18 mouse cellular contexts compared by ENCODE assay signal in the genomic region with DNA sequence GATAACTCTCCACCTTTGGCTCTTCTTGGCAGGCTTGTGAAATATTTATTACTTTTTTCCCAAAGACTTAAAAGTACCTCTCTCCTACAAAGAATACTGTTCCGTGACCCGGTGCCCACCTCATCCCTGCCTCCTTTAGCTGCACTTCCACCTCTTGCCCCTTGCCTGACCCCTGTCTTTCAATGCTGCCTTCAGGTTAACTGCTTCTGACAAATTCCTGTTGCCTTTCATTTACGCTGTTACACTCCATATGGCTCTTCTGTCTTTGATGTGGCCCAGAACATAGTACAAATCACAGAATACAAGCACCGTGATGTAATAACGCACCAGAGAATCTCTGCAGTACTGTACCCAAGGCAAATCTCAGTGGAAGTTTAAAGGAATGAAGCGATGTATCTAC.
A peak's percentile ranks its signal among the peaks of the same experiment; 100 is the strongest.
DNase-seq lines count a peak whose midpoint lies in the region; ATAC-seq and TF ChIP-seq lines count a peak whose summit lies in the region.
"Had no signal": no experiment of that assay in that cellular context is flagged by ENCODE, and none has a peak within 500 bp of the region (broad histone marks: within the 10 kb centered on the region; RNA-seq: fewer than 3 reads in every experiment).

No protein-coding gene starts in this region.

- H3K9me3 ChIP-seq in kidney, embryonic 16.5 days (ENCODE audit: low read length), result no peaks in the 10 kb centered on the region
- H3K9me3 ChIP-seq: embryonic facial prominence, embryonic 13.5 days; hindbrain, embryonic 13.5 days had no signal

- no peak for DNase-seq in kidney, postnatal 14 days
- peak; percentile 52 for DNase-seq in brain, embryonic 14.5 days (ENCODE audit: low read depth)
- DNase-seq in embryo, embryonic 10 days (ENCODE audit: low spot score), result peak; percentile 81
- DNase-seq in hindlimb bud, embryonic 11.5 days (ENCODE audit: extremely low spot score, low read depth, low spot score), result peak; percentile 58
- no peak for DNase-seq in natural killer cell, adult 2 months (ENCODE audit: low spot score in 2 of 2)
- DNase-seq in thymus, postnatal 10 days (ENCODE audit: low spot score in 2 of 2), result no peak
- DNase-seq in urinary bladder, postnatal 36 days (ENCODE audit: low spot score in 2 of 2), result no peak
- DNase-seq: adrenal gland, postnatal 36 days; cerebellum, adult 9-10 months; heart, adult 18-20 months; liver; liver, postnatal 0 days; thymus, postnatal 25 days had no signal

- ATAC-seq in kidney, embryonic 16.5 days (ENCODE audit: low FRiP score, low TSS enrichment), result peak; percentile 82
- ATAC-seq: intestine, embryonic 16.5 days; liver, postnatal 0 days had no signal

- TF ChIP-seq CTCF in brain, embryonic 14.5 days (IDR thresholded peaks at IDR 0.05; ENCODE audit: borderline replicate concordance, extremely low read depth, insufficient read depth, insufficient read length), result no peak

- no peak overlapping the region for H3K27ac ChIP-seq in kidney, embryonic 16.5 days (ENCODE audit: low read length)
- H3K27ac ChIP-seq: embryonic facial prominence, embryonic 13.5 days; hindbrain, embryonic 13.5 days; stomach, postnatal 0 days had no signal

- H3K36me3 ChIP-seq in kidney, embryonic 16.5 days (ENCODE audit: insufficient read depth, low read length), result no peaks in the 10 kb centered on the region
- H3K36me3 ChIP-seq: embryonic facial prominence, embryonic 13.5 days; hindbrain, embryonic 13.5 days had no signal

- H3K4me1 ChIP-seq in kidney, embryonic 16.5 days (ENCODE audit: insufficient read depth, low read length), result peaks cover 17% of the 10 kb centered on the region

- WGBS in kidney, embryonic 16.5 days, result 17% methylated on average over 6 of the region's 6 CpGs

- H3K4me2 ChIP-seq in kidney, embryonic 16.5 days (replicated peaks; ENCODE audit: low read depth, low read length), result no peak overlapping the region
- H3K4me2 ChIP-seq: embryonic facial prominence, embryonic 13.5 days; hindbrain, embryonic 13.5 days had no signal

- no peak overlapping the region for H3K4me3 ChIP-seq in kidney, embryonic 16.5 days (ENCODE audit: low read length)
- H3K4me3 ChIP-seq: embryonic facial prominence, embryonic 13.5 days; hindbrain, embryonic 13.5 days had no signal

- no peak overlapping the region for H3K9ac ChIP-seq in kidney, embryonic 16.5 days (replicated peaks; ENCODE audit: low read length)
- H3K9ac ChIP-seq: embryonic facial prominence, embryonic 13.5 days; hindbrain, embryonic 13.5 days; liver, postnatal 0 days had no signal

- no peaks in the 10 kb centered on the region for H3K27me3 ChIP-seq in kidney, embryonic 16.5 days (ENCODE audit: insufficient read depth, low read length)
- H3K27me3 ChIP-seq: embryonic facial prominence, embryonic 13.5 days; hindbrain, embryonic 13.5 days had no signal

- no peak for TF ChIP-seq POLR2A in brain, embryonic 14.5 days (IDR thresholded peaks at IDR 0.05; ENCODE audit: borderline replicate concordance, extremely low read depth, insufficient read depth, insufficient read length, poor library complexity, severe bottlenecking)

Comparison
In these comparisons a context has a peak if more than half of its experiments do, and no peak if none do; other contexts are left out.
1. DNase-seq: peak in brain, embryonic 14.5 days (single experiment), embryo, embryonic 10 days (single experiment) and hindlimb bud, embryonic 11.5 days (single experiment); none in kidney, postnatal 14 days (single experiment), natural killer cell, adult 2 months (0 of 2), thymus, postnatal 10 days (0 of 2) and urinary bladder, postnatal 36 days (0 of 2).